Mouse (Mus musculus): ENCODE results near the gene Lin7b.

DNA sequence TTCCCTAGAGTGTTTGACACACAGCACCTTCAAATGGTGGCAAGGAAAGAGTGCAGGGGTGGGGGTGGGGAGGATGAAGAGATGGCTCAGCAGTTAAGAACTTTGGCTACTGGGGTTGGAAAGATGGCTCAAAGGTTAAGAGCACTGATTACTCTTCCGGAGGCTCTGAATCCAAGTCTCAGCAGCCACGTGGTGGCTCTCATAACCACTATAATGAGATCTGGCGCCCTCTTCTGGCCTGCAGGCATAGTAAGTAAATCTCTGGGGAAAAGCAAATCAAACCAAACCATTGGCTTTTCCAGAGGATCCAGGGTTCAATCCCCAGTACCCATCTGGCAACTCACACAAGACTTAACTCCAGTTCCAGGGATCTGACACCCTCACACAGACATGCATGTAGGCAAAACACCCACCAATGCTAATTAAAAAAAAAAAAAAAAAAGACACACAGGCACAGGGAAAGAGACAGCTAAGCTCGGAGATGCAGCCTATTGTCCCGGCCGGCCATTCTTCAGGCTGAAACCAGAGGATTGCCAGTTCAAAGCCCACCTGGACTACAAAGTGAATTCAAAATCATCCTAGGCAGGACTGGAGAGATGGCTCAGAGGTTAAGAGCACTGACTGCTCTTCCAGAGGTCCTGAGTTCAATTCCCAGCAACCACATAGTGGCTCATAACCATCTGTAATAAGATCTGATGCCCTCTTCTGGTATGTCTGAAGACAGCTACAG lies 33.3 kb upstream of the Lin7b start:
- peak; percentile 45; the same call in 1 of the 2 replicates for TF ChIP-seq CTCF (IDR thresholded peaks at IDR 0.05; ENCODE audit: insufficient read depth, low read length)
- no peak for TF ChIP-seq POLR2A (IDR thresholded peaks at IDR 0.05; ENCODE audit: borderline replicate concordance, extremely low read depth, low read depth, low read length)

Data from lung, adult 2 months (tissue).